Mouse (Mus musculus) forebrain, embryonic 10.5 days (tissue): Measurements from ENCODE around the gene Sh3bgrl3. TPM values are rescaled to one million over a fixed set of nuclear protein-coding genes. Genes with fewer than 3 reads are reported as not detected.
A peak's percentile ranks its signal among the peaks of the same experiment; 100 is the strongest.
"Not testable (repeated sequence)": the region's sequence is repeated elsewhere in the genome, so short reads cannot be mapped to it uniquely, and the experiment has no call there.

ENCODE experiments used
- DNase-seq: peaks from one replicate; pipeline ENCODE4 v3.0.0-alpha.2; 2017; ENCODE audit warnings: low spot score; ENCODE audit errors: extremely low spot score
- H3K27ac ChIP-seq: fragments of 300-500 bp; sonication (generic); 2 replicates; pipeline ENCODE4 v1.5.1; 2016; ENCODE audit warnings: mild to moderate bottlenecking
- H3K27me3 ChIP-seq: fragments of 300-500 bp; sonication (generic); 2 replicates; pipeline ENCODE4 v1.6.1; 2016; ENCODE audit warnings: mild to moderate bottlenecking; ENCODE audit not compliant: poor library complexity, severe bottlenecking
- H3K36me3 ChIP-seq: fragments of 300-500 bp; sonication (generic); replicated peaks from 2 replicates; pipeline ENCODE4 v1.6.1; 2016; ENCODE audit warnings: mild to moderate bottlenecking, moderate library complexity
- H3K4me1 ChIP-seq: fragments of 300-500 bp; sonication (generic); 2 replicates; pipeline ENCODE4 v1.6.1; 2016
- H3K4me3 ChIP-seq: fragments of 300-500 bp; sonication (generic); 2 replicates; pipeline ENCODE4 v1.5.1; 2016; ENCODE audit warnings: mild to moderate bottlenecking, moderate library complexity
- H3K9me3 ChIP-seq: fragments of 300-500 bp; sonication (generic); 2 replicates; pipeline ENCODE4 v1.6.1; 2016; ENCODE audit warnings: mild to moderate bottlenecking, moderate library complexity
- WGBS: fragments of 180-500 bp; shearing (Covaris S2); methylation state at CpG from one replicate; pipeline ENCODE4 v1.1.7; 2016; 5-methylcytosine and 5-hydroxymethylcytosine counted together
- polyA plus RNA-seq: library from polyadenylated mRNA; unstranded; fragments of >200 nt; fragmentation: Nextera tagmentation; extraction: Ambion mirVana; gene quantifications from 2 replicates; pipeline ENCODE4 v1.2.1, GENCODE M21; 2016

The Sh3bgrl3 gene
- 267 and 270 TPM in 2 replicates for polyA plus RNA-seq

DNA sequence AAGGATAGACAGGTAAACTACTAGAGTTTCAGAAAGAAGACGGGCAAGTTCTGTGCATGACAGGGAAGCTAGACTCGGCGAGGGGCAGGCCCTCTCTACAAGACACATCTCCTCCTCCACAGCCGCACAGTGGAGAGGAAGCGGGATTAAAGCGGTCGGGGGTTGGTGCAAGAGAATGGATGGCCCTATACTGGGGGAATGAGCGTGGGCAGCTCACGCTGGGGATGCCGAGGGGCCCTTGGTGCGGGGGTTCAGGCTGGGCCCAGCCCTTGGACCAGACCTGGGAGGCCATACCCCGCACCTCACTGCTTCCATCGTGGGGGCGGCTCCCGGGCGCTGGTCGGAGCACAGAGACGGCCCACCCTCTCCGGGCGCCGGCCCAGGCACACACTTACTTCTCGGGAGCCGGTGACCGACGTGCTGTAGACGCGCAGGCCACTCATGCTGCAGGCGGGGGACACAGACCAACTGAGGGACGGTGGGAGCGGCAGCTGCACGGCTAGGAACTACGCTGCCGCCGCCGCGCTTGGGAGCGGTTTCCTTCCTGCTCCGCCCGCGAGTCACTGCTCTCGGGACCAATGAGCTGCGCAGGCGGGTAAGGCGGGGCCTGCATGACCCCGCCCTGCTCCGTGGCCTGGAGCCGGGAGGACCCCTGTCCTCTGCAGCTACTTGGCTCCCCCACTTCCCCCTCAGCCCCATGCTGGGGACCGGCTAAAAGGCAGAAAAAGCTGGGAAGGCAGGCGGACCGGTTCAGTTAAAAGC, at the start of gene Sh3bgrl3:
Gene Sh3bgrl3, minus strand, starts transcription at position 569 of the 762 bp plus-strand sequence.
- peaks cover 31% of the 10 kb centered on the region for H3K36me3 ChIP-seq
- H3K4me1 ChIP-seq, result peaks cover 47% of the 10 kb centered on the region
- peak within 1 kb of the TSS; percentile 91 for H3K4me3 ChIP-seq
- H3K9me3 ChIP-seq, result no peaks in the 10 kb centered on the region
- peak; percentile 89 for DNase-seq
- H3K27ac ChIP-seq, result peak within 1 kb of the TSS; percentile 92
- 0% methylated on average over 50 of the region's 50 CpGs for WGBS
- H3K27me3 ChIP-seq, result no peaks in the 10 kb centered on the region

DNA sequence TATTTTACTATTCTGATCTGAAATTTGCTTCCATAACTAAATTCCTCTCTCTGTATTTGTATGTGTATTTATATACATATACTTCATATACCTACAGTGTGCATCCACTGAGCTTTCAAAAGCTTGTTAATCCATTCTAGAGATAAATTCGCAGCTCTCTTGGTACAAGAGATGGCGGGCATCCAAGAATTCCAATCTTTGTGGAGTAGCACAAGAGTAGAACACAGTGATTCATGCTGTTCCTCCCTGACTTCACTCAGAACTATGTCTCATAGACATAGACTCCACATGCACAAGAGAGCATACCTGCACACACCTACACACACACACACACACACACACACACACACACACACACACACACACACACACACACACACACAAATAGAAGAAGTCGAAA, 43.8 kb upstream of the Sh3bgrl3 start:
- Histone ChIP-seq H3K4me3 (no peak overlapping the region), H3K27ac (no peak overlapping the region), H3K9me3 (no peaks in the 10 kb centered on the region), H3K4me1 (no peaks in the 10 kb centered on the region), H3K27me3 (no peaks in the 10 kb centered on the region), H3K36me3 (peaks cover 51% of the 10 kb centered on the region)
- DNase-seq, result no peak
- 89% methylated on average over 3 of the region's 3 CpGs for WGBS

DNA sequence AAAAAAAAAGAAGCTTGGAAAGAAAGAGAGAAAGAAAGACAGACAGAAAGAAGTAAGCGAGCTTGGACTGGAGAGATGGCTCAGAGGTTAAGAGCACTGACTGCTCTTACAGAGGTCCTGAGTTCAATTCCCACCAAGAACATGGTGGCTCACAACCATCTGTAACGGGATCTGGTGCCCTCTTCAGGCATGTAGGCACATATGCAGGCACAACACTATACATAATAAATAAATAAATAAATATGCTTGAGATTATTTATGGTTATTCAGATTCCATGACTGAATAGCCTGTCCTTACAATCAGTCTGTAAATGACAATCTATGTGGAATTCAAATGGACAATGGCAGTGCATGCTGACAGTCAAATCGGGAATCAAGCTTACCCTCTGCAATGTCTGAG, 38.3 kb upstream of the Sh3bgrl3 start:
- no peaks in the 10 kb centered on the region for H3K4me1 ChIP-seq
- no peak for DNase-seq
- H3K27me3 ChIP-seq, result no peaks in the 10 kb centered on the region
- H3K27ac ChIP-seq, result no peak overlapping the region
- no peaks in the 10 kb centered on the region for H3K9me3 ChIP-seq
- peaks cover 62% of the 10 kb centered on the region for H3K36me3 ChIP-seq
- no peak overlapping the region for H3K4me3 ChIP-seq
- 94% methylated on average over 3 of the region's 3 CpGs for WGBS

DNA sequence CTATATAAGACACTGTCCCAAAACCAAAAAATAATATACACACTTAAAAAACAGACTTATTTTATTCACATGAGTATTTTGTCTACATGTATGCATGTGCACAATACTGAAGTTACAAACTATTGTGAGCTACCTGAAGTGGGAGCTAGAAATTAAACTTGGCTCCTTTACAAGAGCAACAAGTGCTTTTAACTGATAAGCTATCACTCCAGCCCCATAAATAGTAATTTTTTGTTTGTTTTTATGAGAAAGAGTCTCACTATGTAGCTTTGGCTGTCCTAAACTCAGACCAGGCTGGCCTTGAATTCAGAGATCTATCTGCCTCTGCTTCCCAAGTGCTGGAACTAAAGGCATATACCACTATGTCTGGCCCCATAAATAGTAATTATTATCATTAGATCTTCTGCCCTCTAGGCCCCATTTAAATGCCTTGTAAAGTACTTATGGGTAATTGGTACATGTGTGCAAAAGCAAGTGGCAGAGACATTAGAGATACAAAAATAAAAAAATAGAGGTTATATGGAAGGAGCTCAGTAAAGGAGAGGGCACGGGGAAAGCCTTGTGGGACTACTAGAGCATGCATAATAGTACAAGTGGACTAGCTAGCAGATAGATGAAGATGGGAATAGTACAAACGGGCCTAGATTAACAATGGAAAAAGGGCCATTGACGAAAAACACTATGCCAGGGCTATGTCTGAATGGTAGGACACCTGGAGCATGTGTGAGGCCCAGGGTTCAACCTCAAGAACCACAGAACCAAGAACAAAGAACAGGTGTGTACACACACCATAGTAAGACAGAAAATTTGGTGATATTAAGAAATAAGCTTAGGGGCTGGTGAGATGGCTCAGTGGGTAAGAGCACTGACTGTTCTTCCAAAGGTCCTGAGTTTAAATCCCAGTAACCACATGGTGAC, 37.2 kb upstream of the Sh3bgrl3 start:
- Histone ChIP-seq H3K36me3 (peaks cover 51% of the 10 kb centered on the region), H3K4me3 (no peak overlapping the region), H3K9me3 (no peaks in the 10 kb centered on the region), H3K4me1 (no peaks in the 10 kb centered on the region), H3K27me3 (no peaks in the 10 kb centered on the region), H3K27ac (no peak overlapping the region)
- DNase-seq, result no peak
- WGBS, result 86% methylated on average over 3 of the region's 3 CpGs

DNA sequence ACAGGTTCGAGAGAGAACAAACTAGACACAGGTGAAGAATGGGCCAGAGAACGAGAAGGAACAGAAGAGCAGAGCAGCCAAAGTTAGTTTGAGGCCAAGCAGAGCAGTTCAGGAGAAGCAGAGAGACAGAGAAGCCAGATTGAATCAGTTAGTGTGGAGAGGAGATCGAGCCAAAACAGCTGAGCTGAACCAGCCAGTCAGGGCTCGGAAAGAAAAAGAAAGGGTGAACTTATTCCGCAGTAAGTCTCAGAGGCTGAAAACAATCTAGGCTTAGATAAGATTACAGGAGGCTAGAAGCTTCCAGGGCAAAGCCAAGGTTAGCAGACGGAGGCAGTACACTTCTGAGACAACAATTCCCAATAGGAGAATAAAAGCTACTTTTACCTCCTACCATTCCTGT, 36.4 kb upstream of the Sh3bgrl3 start:
- Histone ChIP-seq H3K27ac (no peak overlapping the region), H3K27me3 (no peaks in the 10 kb centered on the region), H3K4me1 (no peaks in the 10 kb centered on the region), H3K36me3 (peaks cover 44% of the 10 kb centered on the region), H3K4me3 (no peak overlapping the region), H3K9me3 (no peaks in the 10 kb centered on the region)
- WGBS, result 87% methylated on average over 6 of the region's 6 CpGs
- DNase-seq, result no peak

DNA sequence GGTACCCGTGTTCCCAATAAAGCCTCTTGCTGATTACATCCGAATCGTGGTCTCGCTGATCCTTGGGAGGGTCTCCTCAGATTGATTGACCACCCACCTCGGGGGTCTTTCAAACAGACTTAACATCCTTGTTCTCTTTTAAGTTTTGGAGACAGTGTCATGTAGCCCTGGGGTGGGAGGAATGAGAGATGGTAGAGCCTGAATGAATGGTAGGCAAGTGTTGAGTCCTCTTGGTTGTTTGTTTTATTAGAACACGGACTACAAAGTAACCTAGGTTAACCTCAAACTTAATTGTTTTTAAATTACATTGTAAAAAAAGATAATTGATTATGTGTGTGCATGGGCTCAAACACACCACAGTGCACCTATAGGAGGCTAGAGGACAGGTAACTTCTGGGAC, 36.0 kb upstream of the Sh3bgrl3 start:
- Histone ChIP-seq H3K9me3 (no peaks in the 10 kb centered on the region), H3K4me3 (no peak overlapping the region), H3K27me3 (no peaks in the 10 kb centered on the region), H3K4me1 (no peaks in the 10 kb centered on the region), H3K27ac (no peak overlapping the region), H3K36me3 (peaks cover 44% of the 10 kb centered on the region)
- no peak for DNase-seq
- 95% methylated on average over 5 of the region's 6 CpGs for WGBS

DNA sequence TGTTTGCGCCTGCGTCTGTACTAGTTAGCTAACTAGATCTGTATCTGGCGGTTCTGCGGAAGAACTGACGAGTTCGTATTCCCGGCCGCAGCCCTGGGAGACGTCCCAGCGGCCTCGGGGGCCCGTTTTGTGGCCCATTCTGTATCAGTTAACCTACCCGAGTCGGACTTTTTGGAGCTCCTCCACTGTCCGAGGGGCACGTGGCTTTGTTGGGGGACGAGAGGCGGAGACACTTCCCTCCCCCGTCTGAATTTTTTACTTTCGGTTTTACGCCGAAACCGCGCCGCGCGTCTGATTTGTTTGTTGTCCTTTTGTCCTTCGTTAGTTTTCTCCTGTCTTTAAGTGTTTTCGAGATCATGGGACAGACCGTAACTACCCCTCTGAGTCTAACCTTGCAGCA, 31.5 kb upstream of the Sh3bgrl3 start:
- not testable (repeated sequence) for H3K27ac ChIP-seq

DNA sequence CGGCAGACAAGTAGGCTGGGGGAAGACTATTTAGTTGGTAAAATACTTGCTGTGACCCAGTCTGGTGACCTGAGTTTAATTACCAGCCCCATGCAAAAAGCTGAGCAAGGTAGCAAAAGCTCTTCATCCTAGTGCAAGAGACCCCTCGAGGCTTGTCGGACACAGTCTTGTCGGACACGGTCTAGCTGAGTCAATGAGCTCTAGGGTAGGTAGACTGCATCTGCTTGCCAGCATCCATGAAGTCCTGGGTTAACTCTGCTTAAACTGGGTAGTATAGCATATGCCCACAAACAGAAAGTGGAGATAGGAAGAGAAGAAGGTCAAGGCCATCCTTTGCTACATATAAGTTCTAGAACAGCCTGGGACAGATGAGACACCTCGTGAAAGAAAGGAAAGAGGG, 30.2 kb upstream of the Sh3bgrl3 start:
- WGBS, result 86% methylated on average over 6 of the region's 6 CpGs
- H3K4me3 ChIP-seq, result no peak overlapping the region

More for the DNA sequence above, 31.5 kb upstream of the Sh3bgrl3 start:
- 15% methylated on average over 30 of the region's 30 CpGs for WGBS
- H3K27me3 ChIP-seq, H3K9me3 ChIP-seq, H3K4me1 ChIP-seq: not testable (repeated sequence)
- Histone ChIP-seq H3K4me3 (peak overlapping the region; percentile 56), H3K36me3 (peaks cover 19% of the 10 kb centered on the region)
- peak; percentile 25 for DNase-seq

DNA sequence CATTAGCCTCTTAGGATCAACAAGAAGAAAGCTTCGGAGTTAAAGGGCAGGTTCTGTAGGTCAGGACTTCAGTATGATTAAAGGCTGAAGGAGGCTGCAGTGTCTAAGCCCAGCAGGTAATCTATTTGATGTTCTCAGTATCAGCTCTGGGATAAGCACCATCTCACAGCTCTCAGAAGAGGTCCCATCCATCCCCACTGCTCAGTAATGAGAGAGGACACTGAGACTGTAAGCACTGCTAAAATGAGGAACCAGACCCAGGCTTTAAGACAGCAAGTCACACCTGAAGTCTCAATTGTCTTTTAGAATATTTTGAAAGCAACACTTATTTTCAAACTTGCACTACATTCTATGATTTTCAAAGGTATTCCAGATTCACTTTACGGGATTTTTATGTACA, 29.0 kb upstream of the Sh3bgrl3 start:
- 0 out of 2 replicates have a peak, but pooled peaks cover 7% of the 10 kb centered on the region for H3K27me3 ChIP-seq
- no peaks in the 10 kb centered on the region for H3K9me3 ChIP-seq
- H3K36me3 ChIP-seq, result peaks cover 39% of the 10 kb centered on the region
- H3K4me1 ChIP-seq, result no peaks in the 10 kb centered on the region
- no peak for DNase-seq
- no peak overlapping the region for H3K4me3 ChIP-seq
- 88% methylated on average over 2 of the region's 2 CpGs for WGBS
- no peak overlapping the region for H3K27ac ChIP-seq

More for the DNA sequence above, 30.2 kb upstream of the Sh3bgrl3 start:
- no peaks in the 10 kb centered on the region for H3K9me3 ChIP-seq
- no peak overlapping the region for H3K27ac ChIP-seq
- H3K36me3 ChIP-seq, result peaks cover 26% of the 10 kb centered on the region
- DNase-seq, result no peak
- 0 out of 2 replicates have a peak, but pooled peaks cover 7% of the 10 kb centered on the region for H3K27me3 ChIP-seq
- H3K4me1 ChIP-seq, result no peaks in the 10 kb centered on the region

DNA sequence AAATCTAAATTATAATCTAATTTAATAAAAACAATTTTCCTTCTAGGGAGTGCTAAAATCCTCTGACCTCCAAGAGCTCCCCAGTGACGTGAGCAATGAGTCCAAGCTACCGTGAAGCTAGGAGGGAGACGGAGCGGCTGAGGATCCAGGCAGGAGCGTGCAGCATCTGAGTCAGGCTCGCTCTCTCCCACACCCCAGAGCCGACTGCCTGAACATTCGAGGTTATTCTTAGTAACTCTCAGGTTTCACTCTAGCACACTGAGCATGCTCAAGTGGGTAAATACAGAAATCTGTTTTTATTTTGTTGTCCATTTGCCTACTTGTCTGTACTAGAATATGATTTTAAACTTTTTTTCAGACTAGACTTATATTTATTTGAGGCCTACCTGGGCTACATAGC, 28.2 kb upstream of the Sh3bgrl3 start:
- Histone ChIP-seq H3K4me3 (no peak overlapping the region), H3K36me3 (peaks cover 47% of the 10 kb centered on the region), H3K27me3 (0 out of 2 replicates have a peak, but pooled peaks cover 7% of the 10 kb centered on the region), H3K27ac (no peak overlapping the region), H3K4me1 (no peaks in the 10 kb centered on the region), H3K9me3 (no peaks in the 10 kb centered on the region)
- no peak for DNase-seq
- WGBS, result 84% methylated on average over 8 of the region's 8 CpGs

DNA sequence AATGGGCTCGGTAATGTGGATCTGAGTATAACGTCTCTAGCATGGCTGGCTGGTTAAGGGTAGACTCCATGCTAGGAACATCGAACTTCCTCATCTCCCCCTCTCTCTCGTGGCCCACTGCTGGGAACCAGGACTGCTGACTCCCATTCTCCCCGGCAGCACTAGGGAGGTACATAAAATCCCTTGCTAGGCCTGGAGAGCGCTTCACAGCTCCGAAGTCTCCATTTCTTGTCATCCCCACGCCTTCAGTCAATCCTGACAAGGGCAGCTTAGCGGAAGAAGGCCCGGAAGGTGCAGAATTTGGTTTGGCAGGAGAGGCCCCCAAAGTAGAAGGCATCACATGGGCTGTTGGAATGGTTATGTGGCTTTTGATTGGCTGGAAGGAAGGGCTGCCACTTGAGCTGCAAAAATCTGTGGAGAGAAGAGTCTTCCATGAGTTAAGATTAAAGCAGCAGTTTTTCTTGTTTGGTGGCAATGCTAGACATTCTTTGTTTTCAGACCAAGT, 27.4 kb upstream of the Sh3bgrl3 start:
- Histone ChIP-seq H3K27me3 (0 out of 2 replicates have a peak, but pooled peaks cover 7% of the 10 kb centered on the region), H3K36me3 (peaks cover 54% of the 10 kb centered on the region), H3K4me1 (no peaks in the 10 kb centered on the region), H3K4me3 (no peak overlapping the region), H3K27ac (no peak overlapping the region), H3K9me3 (no peaks in the 10 kb centered on the region)
- 90% methylated on average over 10 of the region's 10 CpGs for WGBS
- no peak for DNase-seq

DNA sequence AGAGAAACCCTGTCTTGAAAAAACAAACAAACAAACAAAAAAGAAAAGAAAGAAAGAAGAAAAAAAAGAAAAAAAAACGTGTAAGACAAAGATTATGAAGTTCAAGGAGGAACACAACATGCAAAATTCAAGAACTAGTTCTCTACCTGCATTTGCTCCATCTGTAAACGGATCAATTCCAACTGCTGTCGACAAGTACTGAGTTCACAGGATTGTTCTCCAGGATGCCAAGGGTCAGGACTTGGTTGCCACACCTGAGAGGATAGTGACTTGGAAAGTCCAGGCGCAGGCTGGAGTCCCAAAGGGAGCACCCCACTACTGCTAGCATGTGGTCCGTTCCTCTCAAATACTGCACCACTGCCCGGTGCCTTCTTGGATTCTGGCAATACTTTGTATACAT, 26.9 kb upstream of the Sh3bgrl3 start:
- no peak for DNase-seq
- 92% methylated on average over 6 of the region's 6 CpGs for WGBS
- Histone ChIP-seq H3K4me3 (no peak overlapping the region), H3K9me3 (no peaks in the 10 kb centered on the region), H3K36me3 (peaks cover 59% of the 10 kb centered on the region), H3K27ac (no peak overlapping the region), H3K27me3 (0 out of 2 replicates have a peak, but pooled peaks cover 7% of the 10 kb centered on the region), H3K4me1 (no peaks in the 10 kb centered on the region)
